Comparison of ENCODE assay signal across 10 mouse cellular contexts in genomic region chr2:69631449-69631848, GRCm38 (mm10). TPM values are rescaled to one million over a fixed set of nuclear protein-coding genes. Genes with fewer than 3 reads are reported as not detected.
DNase-seq lines count a peak whose midpoint lies in the region; ATAC-seq and TF ChIP-seq lines count a peak whose summit lies in the region.
"Had no signal": no experiment of that assay in that cellular context is flagged by ENCODE, and none has a peak within 500 bp of the region (broad histone marks: within the 10 kb centered on the region; RNA-seq: fewer than 3 reads in every experiment).

No protein-coding gene starts in this region.

- ATAC-seq in forebrain, postnatal 0 days = no peak
- ATAC-seq in forebrain, embryonic 12.5 days (ENCODE audit: low FRiP score) = no peak
- no peak for ATAC-seq in lung, embryonic 15.5 days (ENCODE audit: borderline replicate concordance, extremely low read depth, low FRiP score, low TSS enrichment)
- ATAC-seq in stomach, embryonic 15.5 days (ENCODE audit: insufficient read depth, low FRiP score, low read depth) = no peak
- ATAC-seq: hindbrain, embryonic 16.5 days had no signal

- no peaks in the 10 kb centered on the region for H3K9me3 ChIP-seq in forebrain, postnatal 0 days (ENCODE audit: low read length)
- 0 out of 2 replicates have a peak, but pooled peaks cover 4% of the 10 kb centered on the region for H3K9me3 ChIP-seq in forebrain, embryonic 12.5 days
- no peaks in the 10 kb centered on the region for H3K9me3 ChIP-seq in lung, embryonic 15.5 days
- H3K9me3 ChIP-seq in stomach, embryonic 15.5 days = no peaks in the 10 kb centered on the region

- H3K4me2 ChIP-seq in forebrain, postnatal 0 days (ENCODE audit: low read depth) = no peak overlapping the region
- H3K4me2 ChIP-seq in forebrain, embryonic 12.5 days = no peak overlapping the region
- no peak overlapping the region for H3K4me2 ChIP-seq in lung, embryonic 15.5 days
- H3K4me2 ChIP-seq in stomach, embryonic 15.5 days = no peak overlapping the region

- TF ChIP-seq CTCF in forebrain, postnatal 0 days (IDR thresholded peaks at IDR 0.05; ENCODE audit: low read depth) = peak; percentile 37
- TF ChIP-seq CTCF in lung, adult 2 months (IDR thresholded peaks at IDR 0.05; ENCODE audit: insufficient read depth, low read length) = no peak

- no peaks in the 10 kb centered on the region for H3K36me3 ChIP-seq in forebrain, postnatal 0 days (ENCODE audit: insufficient read depth)
- no peaks in the 10 kb centered on the region for H3K36me3 ChIP-seq in forebrain, embryonic 12.5 days (replicated peaks)
- H3K36me3 ChIP-seq in lung, embryonic 15.5 days = no peaks in the 10 kb centered on the region
- no peaks in the 10 kb centered on the region for H3K36me3 ChIP-seq in stomach, embryonic 15.5 days

- DNase-seq in forebrain, postnatal 0 days = no peak
- no peak for DNase-seq in lung, adult 2 months
- DNase-seq in R1 (ENCODE audit: low read depth, low spot score) = peak; percentile 63
- no peak for DNase-seq in gastrocnemius, postnatal 14 days
- no peak for DNase-seq in gastrocnemius, adult 8-10 months (ENCODE audit: low spot score in 2 of 2)

- H3K4me3 ChIP-seq in forebrain, postnatal 0 days (ENCODE audit: low read depth, low read length) = no peak overlapping the region
- no peak overlapping the region for H3K4me3 ChIP-seq in forebrain, embryonic 12.5 days (replicated peaks)
- H3K4me3 ChIP-seq in lung, embryonic 15.5 days = no peak overlapping the region
- no peak overlapping the region for H3K4me3 ChIP-seq in lung, adult 2 months (replicated peaks; ENCODE audit: extremely low read depth, low read depth, low read length)
- no peak overlapping the region for H3K4me3 ChIP-seq in stomach, embryonic 15.5 days (replicated peaks)

- H3K27ac ChIP-seq in forebrain, postnatal 0 days (ENCODE audit: low read depth, low read length) = no peak overlapping the region
- H3K27ac ChIP-seq in forebrain, embryonic 12.5 days = no peak overlapping the region
- H3K27ac ChIP-seq in lung, embryonic 15.5 days = peak overlapping the region; percentile 70; the same call in 1 of the 2 replicates
- peak overlapping the region; percentile 74 for H3K27ac ChIP-seq in stomach, embryonic 15.5 days

- no peaks in the 10 kb centered on the region for H3K4me1 ChIP-seq in forebrain, postnatal 0 days (ENCODE audit: insufficient read depth)
- no peaks in the 10 kb centered on the region for H3K4me1 ChIP-seq in forebrain, embryonic 12.5 days
- H3K4me1 ChIP-seq in lung, embryonic 15.5 days = peaks cover 5% of the 10 kb centered on the region; the same call in 1 of the 2 replicates
- H3K4me1 ChIP-seq in lung, adult 2 months (ENCODE audit: control insufficient read depth, insufficient read depth, low read length) = no peaks in the 10 kb centered on the region; the same call in 1 of the 2 replicates
- no peaks in the 10 kb centered on the region for H3K4me1 ChIP-seq in stomach, embryonic 15.5 days

- no peaks in the 10 kb centered on the region; the same call in 1 of the 2 replicates for H3K27me3 ChIP-seq in forebrain, postnatal 0 days (ENCODE audit: insufficient read depth, low read length)
- peaks cover 6% of the 10 kb centered on the region; the same call in 1 of the 2 replicates for H3K27me3 ChIP-seq in forebrain, embryonic 12.5 days
- H3K27me3 ChIP-seq in lung, embryonic 15.5 days = no peaks in the 10 kb centered on the region
- H3K27me3 ChIP-seq in stomach, embryonic 15.5 days (replicated peaks) = no peaks in the 10 kb centered on the region

- H3K9ac ChIP-seq in forebrain, postnatal 0 days = no peak overlapping the region
- no peak overlapping the region for H3K9ac ChIP-seq in forebrain, embryonic 12.5 days
- H3K9ac ChIP-seq in lung, embryonic 15.5 days = no peak overlapping the region
- no peak overlapping the region for H3K9ac ChIP-seq in stomach, embryonic 15.5 days

- 86% methylated on average over 2 of the region's 2 CpGs for WGBS in forebrain, postnatal 0 days
- WGBS in forebrain, embryonic 12.5 days = 80% methylated on average over 2 of the region's 2 CpGs
- 89% methylated on average over 2 of the region's 2 CpGs for WGBS in lung, embryonic 15.5 days
- 82% methylated on average over 2 of the region's 2 CpGs for WGBS in lung, adult 2 months
- 84% methylated on average over 2 of the region's 2 CpGs for WGBS in stomach, embryonic 15.5 days

- TF ChIP-seq POLR2A in lung, adult 2 months (IDR thresholded peaks at IDR 0.05; ENCODE audit: borderline replicate concordance, extremely low read depth, low read depth, low read length) = no peak

- intact Hi-C loops in gastrocnemius, postnatal 14 days (cut with DNase I; ENCODE audit: low total_unique reads) = loop anchor here (10.0 kb wide), 1 partner anchor 153 kb away; the partner anchor contains the start of genes Ccdc173 and Phospho2

RNA-seq across cellular contexts. Expression of gene Bbs5, which starts 15.5 kb away (rescaled TPM):
- 22.7 and 34.4 TPM in 2 replicates for total RNA-seq in forebrain, postnatal 0 days (2014; rRNA removed)
- 17.9 and 23.4 TPM in 2 replicates for polyA plus RNA-seq in forebrain, postnatal 0 days (2015; fragmentation: Nextera tagmentation; extraction: Ambion mirVana)
- polyA plus RNA-seq in forebrain, embryonic 12.5 days (2016; fragmentation: Nextera tagmentation; extraction: Ambion mirVana) = 15.9 and 16.8 TPM in 2 replicates
- 14.2 and 17.3 TPM in 2 replicates for polyA plus RNA-seq in lung, embryonic 15.5 days (2015; fragmentation: Nextera tagmentation; extraction: Ambion mirVana)
- polyA plus RNA-seq in lung, adult 2 months (2012; rRNA removed) = 1.4 and 2.2 TPM in 2 replicates
- polyA plus RNA-seq in stomach, embryonic 15.5 days (2015; fragmentation: Nextera tagmentation; extraction: Ambion mirVana) = 12.5 and 16.0 TPM in 2 replicates
- total RNA-seq in gastrocnemius, postnatal 14 days (2021) = 1 to 10 TPM; 2.8 to 4.2 TPM
- total RNA-seq in gastrocnemius, adult 8-10 months (2022) = 1 to 10 TPM; 2.9 to 3.4 (median 3.2) TPM

RNA-seq across cellular contexts. Expression of gene Klhl41, which starts 38.5 kb away (rescaled TPM):
- 0.10 and 0.15 TPM in 2 replicates for total RNA-seq in forebrain, postnatal 0 days (2014; rRNA removed)
- 0.10 and 0.13 TPM in 2 replicates for polyA plus RNA-seq in forebrain, postnatal 0 days (2015; fragmentation: Nextera tagmentation; extraction: Ambion mirVana)
- 0.24 and 0.37 TPM in 2 replicates for polyA plus RNA-seq in forebrain, embryonic 12.5 days (2016; fragmentation: Nextera tagmentation; extraction: Ambion mirVana)
- polyA plus RNA-seq in lung, embryonic 15.5 days (2015; fragmentation: Nextera tagmentation; extraction: Ambion mirVana) = 0.88 and 1.4 TPM in 2 replicates
- polyA plus RNA-seq in lung, adult 2 months (2012; rRNA removed) = 0.35 and 5.1 TPM in 2 replicates
- 0.24 and 0.86 TPM in 2 replicates for polyA plus RNA-seq in stomach, embryonic 15.5 days (2015; fragmentation: Nextera tagmentation; extraction: Ambion mirVana)
- total RNA-seq in gastrocnemius, postnatal 14 days (2021) = 100 to 1,000 TPM; 474 to 551 TPM
- total RNA-seq in gastrocnemius, adult 8-10 months (2022) = 100 to 1,000 TPM; 595 to 639 (median 634) TPM
- polyA plus RNA-seq: spleen, adult 2 months had no signal

RNA-seq across cellular contexts. Expression of gene Lrp2, which starts 45.6 kb away (rescaled TPM):
- total RNA-seq in forebrain, postnatal 0 days (2014; rRNA removed) = 0.62 and 1.3 TPM in 2 replicates
- polyA plus RNA-seq in forebrain, postnatal 0 days (2015; fragmentation: Nextera tagmentation; extraction: Ambion mirVana) = 0.04 and 0.15 TPM in 2 replicates
- 1.5 and 1.8 TPM in 2 replicates for polyA plus RNA-seq in forebrain, embryonic 12.5 days (2016; fragmentation: Nextera tagmentation; extraction: Ambion mirVana)
- polyA plus RNA-seq in lung, embryonic 15.5 days (2015; fragmentation: Nextera tagmentation; extraction: Ambion mirVana) = 0.38 and 0.87 TPM in 2 replicates
- polyA plus RNA-seq in lung, adult 2 months (2012; rRNA removed) = 10.3 and 13.6 TPM in 2 replicates
- 0.78 and 1.1 TPM in 2 replicates for polyA plus RNA-seq in stomach, embryonic 15.5 days (2015; fragmentation: Nextera tagmentation; extraction: Ambion mirVana)
- total RNA-seq in gastrocnemius, postnatal 14 days (2021) = not detected
- total RNA-seq in gastrocnemius, adult 8-10 months (2022) = not detected

Comparison
In these comparisons a context has a peak if more than half of its experiments do, and no peak if none do; other contexts are left out.
1. H3K27ac ChIP-seq: peak in lung, embryonic 15.5 days (single experiment) and stomach, embryonic 15.5 days (single experiment); none in forebrain, postnatal 0 days (single experiment) and forebrain, embryonic 12.5 days (single experiment).